Mouse (Mus musculus) testis, adult 2 months (tissue): ENCODE measurements at regions not wholly inside any gene's neighbourhood (a gene's known extent, or its start where the extent isn't known, plus 50 kb on each side); places are given as distances from the start of the nearest gene placed in this dataset.

Experiments
- CTCF ChIP-seq: fragments of 200-500 bp; IDR thresholded peaks from 2 replicates; pipeline ENCODE4 v1.5.1; 2012; ENCODE audit warnings: low read depth, mild to moderate bottlenecking, inconsistent platforms, low read length, moderate library complexity; ENCODE audit not compliant: control insufficient read depth, insufficient read depth, insufficient replicate concordance
- POLR2A ChIP-seq: fragments of 200-500 bp; IDR thresholded peaks from 2 replicates; pipeline ENCODE4 v1.6.1; 2012; ENCODE audit warnings: low read depth, mild to moderate bottlenecking, inconsistent platforms, low read length, moderate library complexity; ENCODE audit not compliant: control insufficient read depth

DNA sequence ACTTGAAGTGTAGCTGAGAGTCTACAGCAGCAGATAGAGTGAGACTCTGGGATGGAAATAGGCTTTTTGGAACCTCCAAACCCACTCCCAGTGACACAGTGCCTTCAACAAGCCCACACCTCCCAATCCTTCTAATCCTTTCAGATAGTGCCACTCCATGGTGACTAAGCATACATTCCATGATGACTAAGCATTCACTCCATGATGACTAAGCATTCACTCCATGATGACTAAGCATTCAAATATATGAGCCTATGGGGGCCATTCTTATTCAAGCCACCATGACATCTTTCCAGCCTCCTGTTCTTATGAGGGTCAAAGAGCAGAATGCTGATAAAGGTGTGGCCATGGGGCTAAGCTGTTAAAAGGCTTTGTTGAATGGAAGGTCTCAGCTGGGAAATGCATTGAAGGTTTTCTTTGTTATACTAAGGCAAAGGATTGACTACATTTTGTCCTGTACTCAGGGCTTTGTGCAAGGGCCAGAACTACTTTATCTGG, 403.8 kb upstream of the Kcnab2 start:
- no peak for TF ChIP-seq CTCF
- no peak for TF ChIP-seq POLR2A
